Mouse (Mus musculus): ENCODE measurements around the gene Gm10642. TPM values are rescaled to one million over a fixed set of nuclear protein-coding genes. Genes with fewer than 3 reads are reported as not detected.
A peak's percentile ranks its signal among the peaks of the same experiment; 100 is the strongest.

The Gm10642 gene
- polyA plus RNA-seq, 1 experiment from 2014 or later: 0.36 TPM

- Histone ChIP-seq H3K27me3 (replicated peaks) (no peaks in the 10 kb centered on the region), H3K9ac (peak within 1 kb of the TSS; percentile 96), H3K4me3 (peak within 1 kb of the TSS; percentile 91), H3K4me2 (peak within 1 kb of the TSS; percentile 93), H3K4me1 (replicated peaks) (peaks cover 12% of the 10 kb centered on the region), H3K36me3 (no peaks in the 10 kb centered on the region), H3K27ac (ENCODE audit: poor library complexity, severe bottlenecking) (peak within 1 kb of the TSS; percentile 95), H3K9me3 (replicated peaks) (no peaks in the 10 kb centered on the region)
- 2% methylated on average over 67 of the region's 67 CpGs for WGBS
- ATAC-seq (ENCODE audit: insufficient number of reproducible peaks, low FRiP score): peak; percentile 99
Measured at GRCm38 (mm10) chr9:70657013-70657967, 1.2 kb downstream of the Gm10642 start, which contains the start of gene Mindy2. Gene Mindy2 (minus strand): TSS chr9:70657174.

GRCm38 (mm10) chr9:70658266-70658665 is 2.2 kb downstream of the Gm10642 start:
- Histone ChIP-seq H3K36me3 (no peaks in the 10 kb centered on the region), H3K27ac (ENCODE audit: poor library complexity, severe bottlenecking) (no peak overlapping the region), H3K9ac (no peak overlapping the region), H3K4me3 (no peak overlapping the region), H3K9me3 (replicated peaks) (no peaks in the 10 kb centered on the region), H3K4me1 (replicated peaks) (peaks cover 12% of the 10 kb centered on the region), H3K4me2 (no peak overlapping the region), H3K27me3 (replicated peaks) (no peaks in the 10 kb centered on the region)
- no peak for ATAC-seq (ENCODE audit: insufficient number of reproducible peaks, low FRiP score)
- WGBS: 63% methylated on average over 2 of the region's 2 CpGs

GRCm38 (mm10) chr9:70664847-70665246 is 8.8 kb downstream of the Gm10642 start:
- no peak overlapping the region for H3K4me3 ChIP-seq
- WGBS: 73% methylated on average over 4 of the region's 4 CpGs
- H3K27ac ChIP-seq (ENCODE audit: poor library complexity, severe bottlenecking): no peak overlapping the region
- no peaks in the 10 kb centered on the region for H3K9me3 ChIP-seq (replicated peaks)
- H3K4me2 ChIP-seq: no peak overlapping the region
- ATAC-seq (ENCODE audit: insufficient number of reproducible peaks, low FRiP score): no peak
- no peaks in the 10 kb centered on the region for H3K27me3 ChIP-seq (replicated peaks)
- no peaks in the 10 kb centered on the region for H3K36me3 ChIP-seq
- H3K9ac ChIP-seq: no peak overlapping the region
- 0 out of 2 replicates have a peak, but pooled peaks cover 2% of the 10 kb centered on the region for H3K4me1 ChIP-seq (replicated peaks)

GRCm38 (mm10) chr9:70665372-70666145 is 9.5 kb downstream of the Gm10642 start:
- no peaks in the 10 kb centered on the region for H3K9me3 ChIP-seq (replicated peaks)
- H3K9ac ChIP-seq: no peak overlapping the region
- 0 out of 2 replicates have a peak, but pooled peaks cover 2% of the 10 kb centered on the region for H3K4me1 ChIP-seq (replicated peaks)
- no peak overlapping the region for H3K4me3 ChIP-seq
- 67% methylated on average over 16 of the region's 16 CpGs for WGBS
- H3K27me3 ChIP-seq (replicated peaks): no peaks in the 10 kb centered on the region
- ATAC-seq (ENCODE audit: insufficient number of reproducible peaks, low FRiP score): no peak
- H3K27ac ChIP-seq (ENCODE audit: poor library complexity, severe bottlenecking): no peak overlapping the region
- no peaks in the 10 kb centered on the region for H3K36me3 ChIP-seq
- H3K4me2 ChIP-seq: no peak overlapping the region

GRCm38 (mm10) chr9:70666811-70667210 is 10.8 kb downstream of the Gm10642 start:
- no peak for ATAC-seq (ENCODE audit: insufficient number of reproducible peaks, low FRiP score)
- H3K4me1 ChIP-seq (replicated peaks): 0 out of 2 replicates have a peak, but pooled peaks cover 2% of the 10 kb centered on the region
- H3K27ac ChIP-seq (ENCODE audit: poor library complexity, severe bottlenecking): no peak overlapping the region
- H3K9me3 ChIP-seq (replicated peaks): no peaks in the 10 kb centered on the region
- no peaks in the 10 kb centered on the region for H3K36me3 ChIP-seq
- H3K4me3 ChIP-seq: no peak overlapping the region
- H3K9ac ChIP-seq: no peak overlapping the region
- H3K4me2 ChIP-seq: no peak overlapping the region
- 58% methylated on average over 7 of the region's 7 CpGs for whole genome bisulfite sequencing
- no peaks in the 10 kb centered on the region for H3K27me3 ChIP-seq (replicated peaks)

GRCm38 (mm10) chr9:70668048-70668447 is 12.0 kb downstream of the Gm10642 start:
- Histone ChIP-seq H3K27me3 (replicated peaks) (no peaks in the 10 kb centered on the region), H3K4me3 (no peak overlapping the region), H3K27ac (ENCODE audit: poor library complexity, severe bottlenecking) (no peak overlapping the region), H3K9ac (no peak overlapping the region), H3K9me3 (replicated peaks) (no peaks in the 10 kb centered on the region), H3K4me2 (no peak overlapping the region), H3K4me1 (replicated peaks) (peaks cover 5% of the 10 kb centered on the region; the same call in 1 of the 2 replicates), H3K36me3 (no peaks in the 10 kb centered on the region)
- no peak for ATAC-seq (ENCODE audit: insufficient number of reproducible peaks, low FRiP score)

GRCm38 (mm10) chr9:70669197-70669596 is 13.1 kb downstream of the Gm10642 start:
- Histone ChIP-seq H3K27me3 (replicated peaks) (no peaks in the 10 kb centered on the region), H3K9me3 (replicated peaks) (no peaks in the 10 kb centered on the region), H3K36me3 (no peaks in the 10 kb centered on the region), H3K27ac (ENCODE audit: poor library complexity, severe bottlenecking) (no peak overlapping the region), H3K4me1 (replicated peaks) (peaks cover 5% of the 10 kb centered on the region; the same call in 1 of the 2 replicates), H3K4me2 (no peak overlapping the region), H3K4me3 (no peak overlapping the region), H3K9ac (no peak overlapping the region)
- WGBS: 53% methylated on average over 2 of the region's 2 CpGs
- peak; percentile 84 for ATAC-seq (ENCODE audit: insufficient number of reproducible peaks, low FRiP score)

- Histone ChIP-seq H3K27me3 (replicated peaks) (no peaks in the 10 kb centered on the region), H3K27ac (ENCODE audit: poor library complexity, severe bottlenecking) (no peak overlapping the region), H3K9ac (no peak overlapping the region), H3K4me1 (replicated peaks) (peaks cover 5% of the 10 kb centered on the region; the same call in 1 of the 2 replicates), H3K4me3 (no peak overlapping the region), H3K9me3 (replicated peaks) (no peaks in the 10 kb centered on the region), H3K36me3 (no peaks in the 10 kb centered on the region), H3K4me2 (no peak overlapping the region)
- WGBS: 76% methylated on average over 6 of the region's 6 CpGs
- peak; percentile 55 for ATAC-seq (ENCODE audit: insufficient number of reproducible peaks, low FRiP score)
Measured at GRCm38 (mm10) chr9:70670381-70670780, 14.3 kb downstream of the Gm10642 start.

- H3K4me2 ChIP-seq: no peak overlapping the region
- no peak overlapping the region for H3K4me3 ChIP-seq
- H3K4me1 ChIP-seq (replicated peaks): peaks cover 5% of the 10 kb centered on the region; the same call in 1 of the 2 replicates
- H3K27me3 ChIP-seq (replicated peaks): no peaks in the 10 kb centered on the region
- H3K27ac ChIP-seq (ENCODE audit: poor library complexity, severe bottlenecking): no peak overlapping the region
- H3K9ac ChIP-seq: no peak overlapping the region
- ATAC-seq (ENCODE audit: insufficient number of reproducible peaks, low FRiP score): 0 out of 2 replicates have a peak, but pooled peaks have one; percentile 38
- H3K9me3 ChIP-seq (replicated peaks): no peaks in the 10 kb centered on the region
- WGBS: 60% methylated on average over 6 of the region's 6 CpGs
- no peaks in the 10 kb centered on the region for H3K36me3 ChIP-seq
Measured at GRCm38 (mm10) chr9:70671278-70671677, 15.2 kb downstream of the Gm10642 start.

- H3K4me3 ChIP-seq: no peak overlapping the region
- H3K9ac ChIP-seq: no peak overlapping the region
- WGBS: 34% methylated on average over 10 of the region's 10 CpGs
- H3K9me3 ChIP-seq (replicated peaks): no peaks in the 10 kb centered on the region
- H3K4me2 ChIP-seq: no peak overlapping the region
- no peak overlapping the region for H3K27ac ChIP-seq (ENCODE audit: poor library complexity, severe bottlenecking)
- no peak for ATAC-seq (ENCODE audit: insufficient number of reproducible peaks, low FRiP score)
- peaks cover 3% of the 10 kb centered on the region; the same call in 1 of the 2 replicates for H3K4me1 ChIP-seq (replicated peaks)
- H3K27me3 ChIP-seq (replicated peaks): no peaks in the 10 kb centered on the region
- no peaks in the 10 kb centered on the region for H3K36me3 ChIP-seq
Measured at GRCm38 (mm10) chr9:70671772-70672579, 15.9 kb downstream of the Gm10642 start.

Data from heart, embryonic 12.5 days (tissue).